Mouse (Mus musculus) liver, embryonic 16.5 days (tissue): ENCODE measurements around the gene Kcnk3. TPM values are rescaled to one million over a fixed set of nuclear protein-coding genes. Genes with fewer than 3 reads are reported as not detected.

ENCODE experiments used
- ATAC-seq: fragments of 200-750 bp; cut with Nextera tagmentation; 2 replicates; pipeline ENCODE4 v1.8.0; 2017; ENCODE audit warnings: low read depth, mild to moderate bottlenecking, moderate number of reproducible peaks, moderate library complexity
- H3K27ac ChIP-seq: fragments of 300-500 bp; sonication (generic); 2 replicates; pipeline ENCODE4 v1.5.1; 2014; ENCODE audit warnings: mild to moderate bottlenecking, low read length
- H3K27me3 ChIP-seq: fragments of 300-500 bp; sonication (generic); 2 replicates; pipeline ENCODE4 v1.6.1; 2014; ENCODE audit warnings: low read depth, low read length, mixed read lengths; ENCODE audit not compliant: control insufficient read depth, insufficient read depth
- H3K36me3 ChIP-seq: fragments of 300-500 bp; sonication (generic); 2 replicates; pipeline ENCODE4 v1.6.1; 2014; ENCODE audit warnings: mild to moderate bottlenecking; ENCODE audit not compliant: control insufficient read depth, insufficient read depth
- H3K4me1 ChIP-seq: fragments of 300-500 bp; sonication (generic); 2 replicates; pipeline ENCODE4 v1.6.1; 2014; ENCODE audit warnings: low read depth, low read length, mixed read lengths; ENCODE audit not compliant: control insufficient read depth
- H3K4me2 ChIP-seq: fragments of 300-500 bp; sonication (generic); 2 replicates; pipeline ENCODE4 v1.6.1; 2014; ENCODE audit warnings: low read depth, low read length, mixed read lengths
- H3K4me3 ChIP-seq: fragments of 300-500 bp; sonication (generic); 2 replicates; pipeline ENCODE4 v1.5.1; 2014; ENCODE audit warnings: low read depth, mild to moderate bottlenecking, low read length
- H3K9ac ChIP-seq: fragments of 300-500 bp; sonication (generic); 2 replicates; pipeline ENCODE4 v1.6.1; 2014; ENCODE audit warnings: low read depth, low read length
- H3K9me3 ChIP-seq: fragments of 300-500 bp; sonication (generic); replicated peaks from 2 replicates; pipeline ENCODE4 v1.6.1; 2016; ENCODE audit warnings: low read length; ENCODE audit not compliant: control insufficient read depth
- whole genome bisulfite sequencing: fragments of 180-500 bp; shearing (Covaris S2); extraction: QIAGEN DNeasy Blood & Tissue Kit; methylation state at CpG from one replicate; pipeline ENCODE4 v1.1.7; 2014; ENCODE audit not compliant: insufficient replicate concordance; 5-methylcytosine and 5-hydroxymethylcytosine counted together
- polyA plus RNA-seq: library from polyadenylated mRNA; unstranded; fragments of >200 nt; fragmentation: Nextera tagmentation; extraction: Ambion mirVana; gene quantifications from 2 replicates; pipeline ENCODE4 v1.2.1, GENCODE M21; 2015

Gene Kcnk3
- polyA plus RNA-seq, 1 experiment from 2014 or later: 0.47 TPM

- H3K4me1 ChIP-seq: peaks cover 23% of the 10 kb centered on the region
- H3K9me3 ChIP-seq: no peaks in the 10 kb centered on the region
- H3K27me3 ChIP-seq: no peaks in the 10 kb centered on the region
- H3K4me3 ChIP-seq: peak overlapping the region; percentile 94
- WGBS: 29% methylated on average over 6 of the region's 6 CpGs
- ATAC-seq: no peak
- peaks cover 23% of the 10 kb centered on the region for H3K36me3 ChIP-seq
- peak overlapping the region; percentile 63 for H3K4me2 ChIP-seq
- peak overlapping the region; percentile 87 for H3K27ac ChIP-seq
- H3K9ac ChIP-seq: peak overlapping the region; percentile 95
Observed at GRCm38 (mm10) chr5:30665968-30666367, 78.0 kb downstream of the Kcnk3 start.

DNA sequence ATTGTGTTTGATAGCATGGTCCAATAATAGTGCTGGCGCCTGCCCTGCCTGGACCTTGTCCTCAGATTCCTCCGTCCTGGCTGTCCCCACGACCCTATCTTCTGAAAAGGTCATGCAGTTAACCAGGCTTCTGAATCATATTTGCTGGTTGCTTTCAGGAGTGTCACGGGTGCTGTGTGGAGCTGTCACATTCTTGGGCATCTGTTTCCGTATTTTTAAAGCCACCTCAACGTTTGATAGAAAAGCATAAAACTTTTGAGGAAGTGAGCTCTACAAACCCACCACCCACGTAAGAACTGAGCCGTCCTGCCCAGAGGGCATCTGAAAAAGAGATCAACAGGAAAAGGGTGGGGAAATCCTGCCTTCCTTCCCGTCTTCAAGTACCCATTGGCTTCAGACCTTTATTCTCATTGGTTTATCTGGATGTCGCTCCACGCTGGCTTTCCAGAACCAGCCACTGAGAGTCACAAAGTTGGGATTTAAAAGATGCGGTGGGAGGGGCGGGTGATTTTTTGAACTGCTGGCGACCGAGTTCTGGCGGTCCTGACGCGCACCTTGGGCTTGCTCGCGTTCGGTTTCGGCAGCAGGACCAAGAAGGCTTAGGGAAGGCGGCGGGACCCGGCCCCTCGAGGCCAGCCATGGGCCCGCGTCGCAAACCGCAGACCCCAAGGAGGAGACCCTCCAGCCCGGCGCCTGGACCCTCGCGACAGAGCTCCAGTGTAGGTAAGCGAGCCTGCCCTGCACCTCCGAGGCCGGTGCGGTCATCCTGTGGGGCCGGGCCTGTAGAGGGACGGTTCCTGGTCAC, 78.6 kb downstream of the Kcnk3 start, which contains the start of gene Cenpa:
Gene Cenpa, plus strand, starts transcription at position 387 of the 805 bp plus-strand sequence.
- peaks cover 23% of the 10 kb centered on the region for H3K4me1 ChIP-seq
- ATAC-seq: peak; percentile 95
- peak within 1 kb of the TSS; percentile 63 for H3K4me2 ChIP-seq
- no peaks in the 10 kb centered on the region for H3K9me3 ChIP-seq
- peak within 1 kb of the TSS; percentile 94 for H3K4me3 ChIP-seq
- no peaks in the 10 kb centered on the region for H3K27me3 ChIP-seq
- peak within 1 kb of the TSS; percentile 87 for H3K27ac ChIP-seq
- peak within 1 kb of the TSS; percentile 95 for H3K9ac ChIP-seq
- H3K36me3 ChIP-seq: peaks cover 30% of the 10 kb centered on the region
- under 1% methylated on average over 40 of the region's 40 CpGs for WGBS

GRCm38 (mm10) chr5:30667215-30667614, 79.2 kb downstream of the Kcnk3 start:
- Histone ChIP-seq H3K4me2 (peak overlapping the region; percentile 63), H3K4me3 (peak overlapping the region; percentile 94), H3K4me1 (peaks cover 23% of the 10 kb centered on the region), H3K27ac (peak overlapping the region; percentile 86), H3K36me3 (peaks cover 36% of the 10 kb centered on the region), H3K9ac (peak overlapping the region; percentile 95), H3K27me3 (no peaks in the 10 kb centered on the region), H3K9me3 (no peaks in the 10 kb centered on the region)
- WGBS: under 1% methylated on average over 13 of the region's 13 CpGs
- ATAC-seq: no peak

- Histone ChIP-seq H3K27me3 (no peaks in the 10 kb centered on the region), H3K4me2 (peak overlapping the region; percentile 63), H3K4me3 (peak overlapping the region; percentile 94), H3K4me1 (peaks cover 23% of the 10 kb centered on the region), H3K36me3 (peaks cover 41% of the 10 kb centered on the region), H3K9ac (peak overlapping the region; percentile 95), H3K9me3 (no peaks in the 10 kb centered on the region), H3K27ac (peak overlapping the region; percentile 86)
- ATAC-seq: no peak
- 1% methylated on average over 3 of the region's 3 CpGs for WGBS
Observed at GRCm38 (mm10) chr5:30667686-30668085, 79.7 kb downstream of the Kcnk3 start.

- Histone ChIP-seq H3K4me2 (peak overlapping the region; percentile 63), H3K4me1 (peaks cover 23% of the 10 kb centered on the region), H3K27me3 (no peaks in the 10 kb centered on the region), H3K9me3 (no peaks in the 10 kb centered on the region), H3K27ac (no peak overlapping the region), H3K4me3 (peak overlapping the region; percentile 94), H3K9ac (peak overlapping the region; percentile 46), H3K36me3 (peaks cover 52% of the 10 kb centered on the region)
- no peak for ATAC-seq
- WGBS: 88% methylated on average over 9 of the region's 9 CpGs
Observed at GRCm38 (mm10) chr5:30668637-30669495, 80.9 kb downstream of the Kcnk3 start.

DNA sequence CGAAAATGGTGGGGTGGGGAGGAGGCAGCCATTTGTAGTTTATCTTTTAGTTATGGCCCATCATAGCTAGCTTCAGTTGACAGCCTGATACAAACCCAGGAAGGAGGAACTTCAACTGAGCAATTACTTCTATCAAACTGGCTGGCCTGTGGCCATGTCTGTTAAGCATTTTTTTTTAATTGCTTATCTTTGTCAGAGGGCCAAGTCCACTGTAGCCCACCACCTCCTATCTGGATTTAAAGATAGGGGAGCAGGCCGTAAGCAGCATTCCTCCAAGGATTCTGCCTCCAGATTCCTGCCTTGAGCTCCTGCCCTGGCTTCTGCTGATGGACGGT, 81.5 kb downstream of the Kcnk3 start:
- H3K4me2 ChIP-seq: peak overlapping the region; percentile 63
- H3K27ac ChIP-seq: no peak overlapping the region
- H3K4me1 ChIP-seq: peaks cover 23% of the 10 kb centered on the region
- 47% methylated on average over 3 of the region's 3 CpGs for WGBS
- H3K9ac ChIP-seq: no peak overlapping the region
- H3K4me3 ChIP-seq: peak overlapping the region; percentile 4; the same call in 1 of the 2 replicates
- no peaks in the 10 kb centered on the region for H3K9me3 ChIP-seq
- no peak for ATAC-seq
- H3K36me3 ChIP-seq: peaks cover 58% of the 10 kb centered on the region
- no peaks in the 10 kb centered on the region for H3K27me3 ChIP-seq

DNA sequence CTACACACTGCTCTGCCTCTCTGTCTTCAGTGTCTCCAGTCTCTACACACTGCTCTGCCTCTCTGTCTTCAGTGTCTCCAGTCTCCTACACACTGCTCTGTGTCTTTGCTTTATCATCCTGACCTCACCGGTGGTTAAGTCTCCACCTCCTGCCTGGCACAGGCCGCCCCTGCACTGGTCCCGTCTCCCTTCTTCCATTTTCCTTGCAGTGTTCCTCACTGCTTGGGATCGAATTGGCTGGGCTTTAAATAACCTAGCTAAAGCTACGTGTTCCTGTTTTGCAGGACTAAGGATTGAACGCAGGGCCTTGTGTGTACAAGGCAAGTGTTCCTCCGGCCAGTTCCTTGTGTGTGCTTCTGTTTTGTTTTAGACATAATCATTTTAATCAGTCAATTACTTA, 82.1 kb downstream of the Kcnk3 start:
- Histone ChIP-seq H3K4me1 (peaks cover 23% of the 10 kb centered on the region), H3K27me3 (no peaks in the 10 kb centered on the region), H3K4me3 (no peak overlapping the region), H3K36me3 (peaks cover 63% of the 10 kb centered on the region), H3K4me2 (no peak overlapping the region), H3K9ac (no peak overlapping the region), H3K27ac (no peak overlapping the region), H3K9me3 (no peaks in the 10 kb centered on the region)
- ATAC-seq: no peak
- WGBS: 76% methylated on average over 7 of the region's 7 CpGs

DNA sequence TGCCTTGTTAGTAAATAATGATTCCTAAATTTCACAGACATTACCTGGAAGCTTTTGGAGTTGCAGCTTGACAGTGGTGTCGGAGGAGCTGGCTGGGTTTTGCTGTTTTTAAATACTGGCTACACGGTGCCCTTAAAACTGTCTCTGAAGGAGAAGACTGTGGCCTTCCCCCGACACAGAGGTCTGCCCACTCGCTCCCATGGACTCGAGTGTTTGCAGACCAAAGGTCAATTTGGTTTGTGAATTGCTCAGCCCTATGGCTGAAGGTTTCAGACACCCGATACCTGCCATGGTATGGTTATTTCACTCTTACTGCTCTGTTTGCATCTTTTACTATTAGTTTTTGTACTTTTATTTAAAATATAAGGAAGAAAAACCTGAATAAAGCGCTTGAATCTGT, 86.0 kb downstream of the Kcnk3 start:
- Histone ChIP-seq H3K4me2 (no peak overlapping the region), H3K9ac (no peak overlapping the region), H3K36me3 (peaks cover 63% of the 10 kb centered on the region), H3K27me3 (no peaks in the 10 kb centered on the region), H3K27ac (peak overlapping the region; percentile 27; the same call in 1 of the 2 replicates), H3K9me3 (no peaks in the 10 kb centered on the region), H3K4me1 (peaks cover 11% of the 10 kb centered on the region), H3K4me3 (no peak overlapping the region)
- 82% methylated on average over 7 of the region's 7 CpGs for WGBS
- ATAC-seq: peak; percentile 61; the same call in 1 of the 2 replicates
